In genomic region chr4:130892001-130892587, GRCm38 (mm10) we compare ENCODE assay signal across 9 mouse cellular contexts. TPM values are rescaled to one million over a fixed set of nuclear protein-coding genes. Genes with fewer than 3 reads are reported as not detected.
A peak's percentile ranks its signal among the peaks of the same experiment; 100 is the strongest.
DNase-seq lines count a peak whose midpoint lies in the region; ATAC-seq and TF ChIP-seq lines count a peak whose summit lies in the region.
"Had no signal": no experiment of that assay in that cellular context is flagged by ENCODE, and none has a peak within 500 bp of the region (broad histone marks: within the 10 kb centered on the region; RNA-seq: fewer than 3 reads in every experiment).

No protein-coding gene starts in this region.

- no peak overlapping the region for H3K4me3 ChIP-seq in midbrain, embryonic 10.5 days
- H3K4me3 ChIP-seq in midbrain, embryonic 16.5 days (ENCODE audit: low read depth, low read length): no peak overlapping the region
- no peak overlapping the region for H3K4me3 ChIP-seq in forebrain, embryonic 12.5 days (replicated peaks)
- H3K4me3 ChIP-seq in midbrain, postnatal 0 days (ENCODE audit: low read depth, low read length): no peak overlapping the region
- no peak overlapping the region for H3K4me3 ChIP-seq in stomach, postnatal 0 days (ENCODE audit: low read depth, low read length)
- H3K4me3 ChIP-seq: embryonic facial prominence, embryonic 12.5 days had no signal

- DNase-seq in midbrain, embryonic 10.5 days (ENCODE audit: low spot score): peak; percentile 76
- DNase-seq in c-Kit-positive CD71-positive TER-119-negative erythroid progenitor cells, embryonic 14.5 days (ENCODE audit: low read depth): peak; percentile 25
- DNase-seq in left cerebral cortex, adult 18-20 months (ENCODE audit: low spot score in 2 of 2): peak; percentile 84
- DNase-seq in midbrain, postnatal 0 days (ENCODE audit: low spot score): peak; percentile 84
- peak; percentile 80 for DNase-seq in stomach, postnatal 0 days (ENCODE audit: low spot score)

- no peaks in the 10 kb centered on the region for H3K9me3 ChIP-seq in midbrain, embryonic 10.5 days (replicated peaks)
- H3K9me3 ChIP-seq in midbrain, embryonic 16.5 days (replicated peaks; ENCODE audit: control insufficient read depth, low read length, poor library complexity, severe bottlenecking): no peaks in the 10 kb centered on the region
- no peaks in the 10 kb centered on the region for H3K9me3 ChIP-seq in forebrain, embryonic 12.5 days
- H3K9me3 ChIP-seq in midbrain, postnatal 0 days (ENCODE audit: low read length): no peaks in the 10 kb centered on the region
- no peaks in the 10 kb centered on the region for H3K9me3 ChIP-seq in stomach, postnatal 0 days (ENCODE audit: control insufficient read depth, low read length)
- H3K9me3 ChIP-seq: embryonic facial prominence, embryonic 12.5 days had no signal

- H3K27me3 ChIP-seq in midbrain, embryonic 10.5 days (ENCODE audit: low read depth, poor library complexity, severe bottlenecking): 0 out of 2 replicates have a peak, but pooled peaks cover 8% of the 10 kb centered on the region
- no peaks in the 10 kb centered on the region for H3K27me3 ChIP-seq in midbrain, embryonic 16.5 days (ENCODE audit: control insufficient read depth, insufficient read depth, low read depth, low read length)
- H3K27me3 ChIP-seq in forebrain, embryonic 12.5 days: 0 out of 2 replicates have a peak, but pooled peaks cover 5% of the 10 kb centered on the region
- no peaks in the 10 kb centered on the region for H3K27me3 ChIP-seq in midbrain, postnatal 0 days (ENCODE audit: insufficient read depth, low read length)
- no peaks in the 10 kb centered on the region for H3K27me3 ChIP-seq in stomach, postnatal 0 days (ENCODE audit: control insufficient read depth, insufficient read depth, low read length)
- H3K27me3 ChIP-seq: embryonic facial prominence, embryonic 12.5 days had no signal

- H3K4me2 ChIP-seq in midbrain, embryonic 16.5 days (ENCODE audit: low read length): no peak overlapping the region
- H3K4me2 ChIP-seq in forebrain, embryonic 12.5 days: no peak overlapping the region
- H3K4me2 ChIP-seq in midbrain, postnatal 0 days (ENCODE audit: low read depth, low read length, poor library complexity, severe bottlenecking): no peak overlapping the region
- no peak overlapping the region for H3K4me2 ChIP-seq in stomach, postnatal 0 days (replicated peaks; ENCODE audit: low read depth)
- H3K4me2 ChIP-seq: embryonic facial prominence, embryonic 12.5 days had no signal

- ATAC-seq in midbrain, embryonic 16.5 days: no peak
- 0 out of 2 replicates have a peak, but pooled peaks have one; percentile 41 for ATAC-seq in forebrain, embryonic 12.5 days (ENCODE audit: low FRiP score)
- ATAC-seq in hematopoietic stem cell, adult 5-6 weeks (replicated peaks in 1 of 2; ENCODE audit: insufficient read depth in 1 of 2, low FRiP score in 2 of 2, low TSS enrichment in 1 of 2, low read depth in 1 of 2, poor library complexity in 2 of 2, severe bottlenecking in 2 of 2): peak; percentile 52 to 59; a peak in 3 of 4 replicates
- ATAC-seq in midbrain, postnatal 0 days (ENCODE audit: low FRiP score): no peak
- peak; percentile 21 for ATAC-seq in stomach, postnatal 0 days (ENCODE audit: low FRiP score, low TSS enrichment)

- TF ChIP-seq EP300 in stomach, postnatal 0 days (optimal IDR thresholded peaks at IDR 0.05): no peak

- H3K36me3 ChIP-seq in midbrain, embryonic 10.5 days: no peaks in the 10 kb centered on the region
- H3K36me3 ChIP-seq in midbrain, embryonic 16.5 days (ENCODE audit: control insufficient read depth, insufficient read depth, low read length): no peaks in the 10 kb centered on the region
- no peaks in the 10 kb centered on the region for H3K36me3 ChIP-seq in forebrain, embryonic 12.5 days (replicated peaks)
- H3K36me3 ChIP-seq in midbrain, postnatal 0 days (ENCODE audit: insufficient read depth, low read length): no peaks in the 10 kb centered on the region
- no peaks in the 10 kb centered on the region for H3K36me3 ChIP-seq in stomach, postnatal 0 days (ENCODE audit: control insufficient read depth, insufficient read depth, low read length)
- H3K36me3 ChIP-seq: embryonic facial prominence, embryonic 12.5 days had no signal

- H3K27ac ChIP-seq in midbrain, embryonic 10.5 days (replicated peaks): no peak overlapping the region
- no peak overlapping the region for H3K27ac ChIP-seq in midbrain, embryonic 16.5 days (ENCODE audit: low read length)
- H3K27ac ChIP-seq in forebrain, embryonic 12.5 days: no peak overlapping the region
- no peak overlapping the region for H3K27ac ChIP-seq in midbrain, postnatal 0 days (ENCODE audit: low read depth, low read length)
- no peak overlapping the region for H3K27ac ChIP-seq in stomach, postnatal 0 days (replicated peaks)
- H3K27ac ChIP-seq: embryonic facial prominence, embryonic 12.5 days had no signal

- 37% methylated on average over 17 of the region's 17 CpGs for WGBS in midbrain, embryonic 10.5 days
- 38% methylated on average over 17 of the region's 17 CpGs for WGBS in midbrain, embryonic 16.5 days
- WGBS in forebrain, embryonic 12.5 days: 42% methylated on average over 17 of the region's 17 CpGs
- 38% methylated on average over 17 of the region's 17 CpGs for WGBS in midbrain, postnatal 0 days
- WGBS in stomach, postnatal 0 days: 36% methylated on average over 17 of the region's 17 CpGs

- TF ChIP-seq CTCF in midbrain, postnatal 0 days (IDR thresholded peaks at IDR 0.05): peak; percentile 96
- TF ChIP-seq CTCF in stomach, postnatal 0 days (IDR thresholded peaks at IDR 0.05; ENCODE audit: low read depth): peak; percentile 94

- peaks cover 23% of the 10 kb centered on the region for H3K4me1 ChIP-seq in midbrain, embryonic 10.5 days
- no peaks in the 10 kb centered on the region for H3K4me1 ChIP-seq in midbrain, embryonic 16.5 days (ENCODE audit: control insufficient read depth, insufficient read depth, low read length)
- H3K4me1 ChIP-seq in forebrain, embryonic 12.5 days: peaks cover 6% of the 10 kb centered on the region; the same call in 1 of the 2 replicates
- no peaks in the 10 kb centered on the region for H3K4me1 ChIP-seq in midbrain, postnatal 0 days (ENCODE audit: insufficient read depth, low read length)
- H3K4me1 ChIP-seq in stomach, postnatal 0 days (replicated peaks; ENCODE audit: control insufficient read depth, insufficient read depth): no peaks in the 10 kb centered on the region

- H3K9ac ChIP-seq in midbrain, embryonic 16.5 days (ENCODE audit: low read depth, low read length): no peak overlapping the region
- no peak overlapping the region for H3K9ac ChIP-seq in forebrain, embryonic 12.5 days
- H3K9ac ChIP-seq in midbrain, postnatal 0 days (replicated peaks; ENCODE audit: low read length, poor library complexity, severe bottlenecking): no peak overlapping the region
- H3K9ac ChIP-seq in stomach, postnatal 0 days (ENCODE audit: low read length): 0 out of 2 replicates have a peak overlapping the region, but pooled peaks have one; percentile 19
- H3K9ac ChIP-seq: embryonic facial prominence, embryonic 12.5 days had no signal

RNA-seq across cellular contexts. Expression of gene Laptm5, which starts 20.8 kb away (rescaled TPM):
- polyA plus RNA-seq in midbrain, embryonic 10.5 days (2016; fragmentation: Nextera tagmentation; extraction: Ambion mirVana): 16.7 and 22.9 TPM in 2 replicates
- 22.0 and 22.3 TPM in 2 replicates for polyA plus RNA-seq in midbrain, embryonic 16.5 days (2015; fragmentation: Nextera tagmentation; extraction: Ambion mirVana)
- polyA plus RNA-seq in forebrain, embryonic 12.5 days (2016; fragmentation: Nextera tagmentation; extraction: Ambion mirVana): 16.8 and 17.0 TPM in 2 replicates
- total RNA-seq in hematopoietic stem cell, adult 5-6 weeks (2017): 169 and 212 TPM in 2 replicates
- 10 to 100 TPM; 34.2 to 35.2 TPM for total RNA-seq in left cerebral cortex, adult 18-20 months (2021)
- 28.2 and 34.5 TPM in 2 replicates for total RNA-seq in midbrain, postnatal 0 days (2014; rRNA removed)
- 32.8 and 36.2 TPM in 2 replicates for polyA plus RNA-seq in midbrain, postnatal 0 days (2015; fragmentation: Nextera tagmentation; extraction: Ambion mirVana)
- polyA plus RNA-seq in stomach, postnatal 0 days (2015; fragmentation: Nextera tagmentation; extraction: Ambion mirVana): 30.5 and 34.0 TPM in 2 replicates

RNA-seq across cellular contexts. Expression of gene Matn1, which starts 52.1 kb away (rescaled TPM):
- not detected in 2 replicates for polyA plus RNA-seq in midbrain, embryonic 10.5 days (2016; fragmentation: Nextera tagmentation; extraction: Ambion mirVana)
- 0.29 TPM in 1 of 2 replicates, not detected in the other for polyA plus RNA-seq in midbrain, embryonic 16.5 days (2015; fragmentation: Nextera tagmentation; extraction: Ambion mirVana)
- 0.22 and 0.26 TPM in 2 replicates for polyA plus RNA-seq in forebrain, embryonic 12.5 days (2016; fragmentation: Nextera tagmentation; extraction: Ambion mirVana)
- not detected in 2 replicates for total RNA-seq in hematopoietic stem cell, adult 5-6 weeks (2017)
- total RNA-seq in left cerebral cortex, adult 18-20 months (2021): under 1 TPM; 0.54 to 0.88 TPM
- 0.38 TPM in 1 of 2 replicates, not detected in the other for total RNA-seq in midbrain, postnatal 0 days (2014; rRNA removed)
- 0.20 and 0.27 TPM in 2 replicates for polyA plus RNA-seq in midbrain, postnatal 0 days (2015; fragmentation: Nextera tagmentation; extraction: Ambion mirVana)
- polyA plus RNA-seq in stomach, postnatal 0 days (2015; fragmentation: Nextera tagmentation; extraction: Ambion mirVana): 0.05 TPM in 1 of 2 replicates, not detected in the other

Comparison
In these comparisons a context has a peak if more than half of its experiments do, and no peak if none do; other contexts are left out.
1. DNase-seq: peak in every context shown above with its lines; median percentile 84 in left cerebral cortex, adult 18-20 months; 84 in midbrain, postnatal 0 days; 80 in stomach, postnatal 0 days; 76 in midbrain, embryonic 10.5 days; 25 in c-Kit-positive CD71-positive TER-119-negative erythroid progenitor cells, embryonic 14.5 days.
2. ATAC-seq: peak in forebrain, embryonic 12.5 days (single experiment), hematopoietic stem cell, adult 5-6 weeks (2 of 2) and stomach, postnatal 0 days (single experiment); none in midbrain, embryonic 16.5 days (single experiment) and midbrain, postnatal 0 days (single experiment).